Mouse (Mus musculus) cortical plate, adult 2 months (tissue): Measurements from ENCODE around the gene Gzmn.
A peak's percentile ranks its signal among the peaks of the same experiment; 100 is the strongest.

Experiments
- CTCF ChIP-seq: fragments of 200-500 bp; IDR thresholded peaks from 2 replicates; pipeline ENCODE4 v1.5.1; 2011; ENCODE audit warnings: mild to moderate bottlenecking, control low read depth, low read length; ENCODE audit not compliant: insufficient read depth; ENCODE audit errors: extremely low read depth
- POLR2A ChIP-seq: fragments of 200-500 bp; IDR thresholded peaks from 2 replicates; pipeline ENCODE4 v1.6.1; 2011; ENCODE audit warnings: mild to moderate bottlenecking, low read length, control low read depth; ENCODE audit not compliant: insufficient read depth; ENCODE audit errors: extremely low read depth

GRCm38 (mm10) chr14:56203975-56204374, 29.6 kb upstream of the Gzmn start:
- TF ChIP-seq POLR2A, result no peak
- TF ChIP-seq CTCF, result peak; percentile 92
